Mouse (Mus musculus): ENCODE measurements around the gene Bach1.

The Bach1 gene

GRCm38 (mm10) chr16:87715221-87715620 lies 16.5 kb downstream of the Bach1 start:
- no peak for DNase-seq

- no peak for DNase-seq
Observed at GRCm38 (mm10) chr16:87716269-87716668, 17.5 kb downstream of the Bach1 start.

- DNase-seq: no peak
Observed at GRCm38 (mm10) chr16:87717046-87717660, 18.4 kb downstream of the Bach1 start.

GRCm38 (mm10) chr16:87719071-87719470 lies 20.3 kb downstream of the Bach1 start:
- no peak for DNase-seq

GRCm38 (mm10) chr16:87719688-87720283 lies 21.0 kb downstream of the Bach1 start:
- DNase-seq: no peak

GRCm38 (mm10) chr16:87720851-87721409 lies 22.2 kb downstream of the Bach1 start:
- DNase-seq: no peak

GRCm38 (mm10) chr16:87722857-87723256 lies 24.1 kb downstream of the Bach1 start:
- DNase-seq: no peak

- no peak for DNase-seq
Observed at GRCm38 (mm10) chr16:87723479-87723878, 24.7 kb downstream of the Bach1 start.

GRCm38 (mm10) chr16:87724826-87725225 lies 26.1 kb downstream of the Bach1 start:
- DNase-seq: no peak

GRCm38 (mm10) chr16:87725241-87725640 lies 26.5 kb downstream of the Bach1 start:
- DNase-seq: no peak

GRCm38 (mm10) chr16:87725963-87726362 lies 27.2 kb downstream of the Bach1 start:
- no peak for DNase-seq

- no peak for DNase-seq
Observed at GRCm38 (mm10) chr16:87726369-87726768, 27.6 kb downstream of the Bach1 start.

GRCm38 (mm10) chr16:87727250-87727649 lies 28.5 kb downstream of the Bach1 start:
- no peak for DNase-seq

- no peak for DNase-seq
Observed at GRCm38 (mm10) chr16:87727918-87728317, 29.2 kb downstream of the Bach1 start.

- DNase-seq: no peak
Observed at GRCm38 (mm10) chr16:87728703-87729102, 30.0 kb downstream of the Bach1 start.

GRCm38 (mm10) chr16:87729469-87729868 lies 30.7 kb downstream of the Bach1 start:
- DNase-seq: no peak

- no peak for DNase-seq
Observed at GRCm38 (mm10) chr16:87734868-87735381, 36.2 kb downstream of the Bach1 start.

- DNase-seq: no peak
Observed at GRCm38 (mm10) chr16:87736106-87736505, 37.4 kb downstream of the Bach1 start.

GRCm38 (mm10) chr16:87737296-87737695 lies 38.6 kb downstream of the Bach1 start:
- no peak for DNase-seq

- no peak for DNase-seq
Observed at GRCm38 (mm10) chr16:87737842-87738639, 39.3 kb downstream of the Bach1 start.

- DNase-seq: no peak
Observed at GRCm38 (mm10) chr16:87741034-87741715, 42.4 kb downstream of the Bach1 start.

- no peak for DNase-seq
Observed at GRCm38 (mm10) chr16:87743661-87744060, 44.9 kb downstream of the Bach1 start.

- no peak for DNase-seq
Observed at GRCm38 (mm10) chr16:87744338-87744737, 45.6 kb downstream of the Bach1 start.

All from kidney, adult 18-20 months (tissue).